Mouse (Mus musculus) hindbrain, embryonic 16.5 days (tissue): ENCODE data around the gene Adssl1. TPM values are rescaled to one million over a fixed set of nuclear protein-coding genes. Genes with fewer than 3 reads are reported as not detected.

Source experiments
- ATAC-seq: fragments of 200-750 bp; cut with Nextera tagmentation; 2 replicates; pipeline ENCODE4 v1.8.0; 2017; ENCODE audit warnings: moderate TSS enrichment, moderate library complexity
- H3K27ac ChIP-seq: fragments of 300-500 bp; sonication (generic); 2 replicates; pipeline ENCODE4 v1.5.1; 2014; ENCODE audit warnings: low read depth, mild to moderate bottlenecking, control low read depth, low read length, moderate library complexity
- H3K27me3 ChIP-seq: fragments of 300-500 bp; sonication (generic); replicated peaks from 2 replicates; pipeline ENCODE4 v1.6.1; 2014; ENCODE audit warnings: low read length; ENCODE audit not compliant: control insufficient read depth, insufficient read depth
- H3K36me3 ChIP-seq: fragments of 300-500 bp; sonication (generic); 2 replicates; pipeline ENCODE4 v1.6.1; 2014; ENCODE audit warnings: mild to moderate bottlenecking, low read length, moderate library complexity, mixed read lengths; ENCODE audit not compliant: control insufficient read depth, insufficient read depth
- H3K4me1 ChIP-seq: fragments of 300-500 bp; sonication (generic); 2 replicates; pipeline ENCODE4 v1.6.1; 2014; ENCODE audit warnings: low read depth, low read length; ENCODE audit not compliant: control insufficient read depth, insufficient read depth
- H3K4me2 ChIP-seq: fragments of 300-500 bp; sonication (generic); 2 replicates; pipeline ENCODE4 v1.6.1; 2014; ENCODE audit warnings: mild to moderate bottlenecking, low read length, control low read depth, moderate library complexity
- H3K4me3 ChIP-seq: fragments of 300-500 bp; sonication (generic); 2 replicates; pipeline ENCODE4 v1.5.1; 2014; ENCODE audit warnings: mild to moderate bottlenecking, low read length, control low read depth, moderate library complexity
- H3K9ac ChIP-seq: fragments of 300-500 bp; sonication (generic); 2 replicates; pipeline ENCODE4 v1.6.1; 2014; ENCODE audit warnings: low read depth, mild to moderate bottlenecking, control low read depth, low read length, moderate library complexity
- H3K9me3 ChIP-seq: fragments of 300-500 bp; sonication (generic); 2 replicates; pipeline ENCODE4 v1.6.1; 2014; ENCODE audit warnings: mild to moderate bottlenecking, low read length, moderate library complexity; ENCODE audit not compliant: control insufficient read depth
- WGBS: fragments of 180-500 bp; shearing (Covaris S2); extraction: QIAGEN DNeasy Blood & Tissue Kit; methylation state at CpG from one replicate; pipeline ENCODE4 v1.1.7; 2014; 5-methylcytosine and 5-hydroxymethylcytosine counted together
- polyA plus RNA-seq: library from polyadenylated mRNA; unstranded; fragments of >200 nt; fragmentation: Nextera tagmentation; extraction: Ambion mirVana; gene quantifications from 2 replicates; pipeline ENCODE4 v1.2.1, GENCODE M21; 2015

Gene Adssl1
- polyA plus RNA-seq, 1 experiment from 2014 or later = 7.7 TPM

GRCm38 (mm10) chr12:112674132-112675011 lies 54.5 kb downstream of the Adssl1 start, which contains the start of gene Akt1:
Gene Akt1, minus strand, starts transcription at chr12:112674884.
- under 1% methylated on average over 30 of the region's 70 CpGs for WGBS
- H3K36me3 ChIP-seq = peaks cover 6% of the 10 kb centered on the region
- peak within 1 kb of the TSS; percentile 100 for H3K9ac ChIP-seq
- peaks cover 48% of the 10 kb centered on the region for H3K4me1 ChIP-seq
- peak within 1 kb of the TSS; percentile 94 for H3K27ac ChIP-seq
- peak within 1 kb of the TSS; percentile 96 for H3K4me3 ChIP-seq
- peak within 1 kb of the TSS; percentile 98 for H3K4me2 ChIP-seq
- peak; percentile 24 for ATAC-seq
- no peaks in the 10 kb centered on the region for H3K9me3 ChIP-seq
- peaks cover 2% of the 10 kb centered on the region; the same call in 1 of the 2 replicates for H3K27me3 ChIP-seq

- peak overlapping the region; percentile 94; the same call in 1 of the 2 replicates for H3K27ac ChIP-seq
Observed at GRCm38 (mm10) chr12:112675245-112676035, 55.6 kb downstream of the Adssl1 start.

GRCm38 (mm10) chr12:112677076-112677475 lies 57.2 kb downstream of the Adssl1 start:
- 56% methylated on average over 5 of the region's 5 CpGs for WGBS
- peaks cover 39% of the 10 kb centered on the region for H3K4me1 ChIP-seq
- no peaks in the 10 kb centered on the region for H3K9me3 ChIP-seq
- H3K27me3 ChIP-seq = peaks cover 14% of the 10 kb centered on the region
- no peak overlapping the region; the same call in 1 of the 2 replicates for H3K9ac ChIP-seq
- no peaks in the 10 kb centered on the region for H3K36me3 ChIP-seq
- H3K4me2 ChIP-seq = no peak overlapping the region
- no peak overlapping the region for H3K4me3 ChIP-seq
- ATAC-seq = no peak
- no peak overlapping the region for H3K27ac ChIP-seq

More at GRCm38 (mm10) chr12:112675245-112676035, 55.6 kb downstream of the Adssl1 start:
- H3K27me3 ChIP-seq = peaks cover 13% of the 10 kb centered on the region
- H3K4me2 ChIP-seq = peak overlapping the region; percentile 98
- H3K9me3 ChIP-seq = no peaks in the 10 kb centered on the region
- H3K36me3 ChIP-seq = no peaks in the 10 kb centered on the region
- peak; percentile 24 for ATAC-seq
- peak overlapping the region; percentile 100 for H3K9ac ChIP-seq
- H3K4me1 ChIP-seq = peaks cover 52% of the 10 kb centered on the region
- 13% methylated on average over 18 of the region's 18 CpGs for WGBS
- peak overlapping the region; percentile 96 for H3K4me3 ChIP-seq

GRCm38 (mm10) chr12:112677943-112678554 lies 58.2 kb downstream of the Adssl1 start:
- Histone ChIP-seq H3K27ac (no peak overlapping the region), H3K4me3 (peak overlapping the region; percentile 59), H3K36me3 (no peaks in the 10 kb centered on the region), H3K9ac (peak overlapping the region; percentile 70), H3K4me2 (peak overlapping the region; percentile 97), H3K4me1 (peaks cover 29% of the 10 kb centered on the region), H3K9me3 (no peaks in the 10 kb centered on the region), H3K27me3 (peaks cover 14% of the 10 kb centered on the region)
- 18% methylated on average over 19 of the region's 19 CpGs for WGBS
- ATAC-seq = no peak

GRCm38 (mm10) chr12:112678555-112679026 lies 58.7 kb downstream of the Adssl1 start, which contains the start of gene Zbtb42:
Gene Zbtb42, plus strand, starts transcription at chr12:112678828.
- 0% methylated on average over 43 of the region's 60 CpGs for WGBS
- H3K9ac ChIP-seq = peak within 1 kb of the TSS; percentile 70
- no peak within 1 kb of the TSS for H3K27ac ChIP-seq
- H3K4me3 ChIP-seq = peak within 1 kb of the TSS; percentile 59
- H3K9me3 ChIP-seq = no peaks in the 10 kb centered on the region
- H3K4me1 ChIP-seq = peaks cover 31% of the 10 kb centered on the region
- H3K27me3 ChIP-seq = peaks cover 14% of the 10 kb centered on the region
- H3K36me3 ChIP-seq = no peaks in the 10 kb centered on the region
- peak within 1 kb of the TSS; percentile 97 for H3K4me2 ChIP-seq
- no peak for ATAC-seq

- Histone ChIP-seq H3K9ac (peak overlapping the region; percentile 70), H3K27ac (no peak overlapping the region), H3K36me3 (no peaks in the 10 kb centered on the region), H3K4me1 (peaks cover 31% of the 10 kb centered on the region), H3K27me3 (peaks cover 14% of the 10 kb centered on the region), H3K4me3 (peak overlapping the region; percentile 59), H3K9me3 (no peaks in the 10 kb centered on the region), H3K4me2 (peak overlapping the region; percentile 97)
- WGBS = 2% methylated on average over 79 of the region's 87 CpGs
- no peak for ATAC-seq
Observed at GRCm38 (mm10) chr12:112679027-112679996, 59.5 kb downstream of the Adssl1 start.

GRCm38 (mm10) chr12:112683351-112683750 lies 63.5 kb downstream of the Adssl1 start:
- Histone ChIP-seq H3K36me3 (no peaks in the 10 kb centered on the region), H3K4me3 (no peak overlapping the region), H3K9me3 (no peaks in the 10 kb centered on the region), H3K27me3 (peaks cover 13% of the 10 kb centered on the region), H3K9ac (no peak overlapping the region), H3K4me1 (peaks cover 16% of the 10 kb centered on the region), H3K4me2 (no peak overlapping the region), H3K27ac (no peak overlapping the region)
- 36% methylated on average over 6 of the region's 7 CpGs for WGBS
- peak; percentile 37 for ATAC-seq

GRCm38 (mm10) chr12:112688458-112688857 lies 68.6 kb downstream of the Adssl1 start:
- H3K4me1 ChIP-seq = peaks cover 8% of the 10 kb centered on the region
- no peaks in the 10 kb centered on the region for H3K27me3 ChIP-seq
- H3K27ac ChIP-seq = no peak overlapping the region
- H3K36me3 ChIP-seq = no peaks in the 10 kb centered on the region
- ATAC-seq = no peak
- no peak overlapping the region for H3K9ac ChIP-seq
- H3K4me2 ChIP-seq = no peak overlapping the region
- H3K9me3 ChIP-seq = no peaks in the 10 kb centered on the region
- H3K4me3 ChIP-seq = no peak overlapping the region
- WGBS = 80% methylated on average over 15 of the region's 15 CpGs
